Mouse (Mus musculus) liver, postnatal 0 days (tissue): Measurements from ENCODE around the gene Epn3.

Source experiments
- CTCF ChIP-seq: sonication (generic); IDR thresholded peaks from 2 replicates; pipeline ENCODE4 v1.5.1; 2016; ENCODE audit warnings: antibody characterized with exemption, low read depth
- EP300 ChIP-seq: IDR thresholded peaks from 2 replicates; pipeline ENCODE4 v1.6.1; 2016; ENCODE audit warnings: antibody characterized with exemption, low read depth, mild to moderate bottlenecking

DNA sequence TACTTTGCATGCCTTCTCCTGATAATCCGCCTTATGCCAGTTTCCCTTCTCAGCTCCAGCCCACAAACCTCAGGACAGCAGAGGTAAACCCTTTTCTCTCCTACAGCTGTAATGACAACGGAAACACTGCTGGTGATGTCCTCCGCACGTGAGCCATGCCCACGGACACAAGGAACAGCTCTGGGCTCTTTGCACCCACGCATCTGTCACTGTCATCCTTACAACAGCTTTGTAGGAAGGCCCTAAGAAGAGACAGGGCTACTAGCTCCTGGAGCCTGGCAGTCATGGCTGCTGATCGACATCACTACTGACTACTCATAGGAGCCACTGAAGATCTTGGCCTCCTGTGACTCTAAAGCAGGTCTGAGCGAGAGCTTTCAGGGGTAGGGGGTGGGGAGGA lies 33.4 kb upstream of the Epn3 start:
- no peak for TF ChIP-seq EP300
- TF ChIP-seq CTCF = no peak
